Mouse (Mus musculus): ENCODE data around the gene Smarcc1. TPM values are rescaled to one million over a fixed set of nuclear protein-coding genes. Genes with fewer than 3 reads are reported as not detected.
A peak's percentile ranks its signal among the peaks of the same experiment; 100 is the strongest.
"Not testable (repeated sequence)": the region's sequence is repeated elsewhere in the genome, so short reads cannot be mapped to it uniquely, and the experiment has no call there.

Gene Smarcc1
- polyA plus RNA-seq, 1 experiment, result 220 TPM

DNA sequence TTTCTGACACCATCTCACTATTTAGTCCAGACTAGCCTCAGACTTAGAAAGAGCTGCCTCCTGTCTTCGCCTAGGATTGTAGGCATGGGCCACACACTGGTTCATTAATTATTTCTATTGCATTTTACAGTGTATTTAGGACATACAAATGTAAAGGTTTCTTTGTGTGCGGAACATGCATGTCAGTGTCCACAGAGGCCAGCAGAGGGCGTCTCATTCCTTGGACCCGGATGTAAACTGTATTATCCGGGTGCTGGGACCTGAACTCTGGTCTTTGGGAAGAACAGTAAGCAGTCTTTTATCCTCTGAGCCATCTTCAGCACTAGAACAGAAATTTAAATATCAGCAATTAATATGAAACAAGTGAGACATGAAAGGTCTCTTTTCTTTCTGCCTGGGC is 16.7 kb downstream of the Smarcc1 start:
- H3K27me3 ChIP-seq (ENCODE audit: control insufficient read depth, insufficient read depth, low read length, poor library complexity, severe bottlenecking), result no peaks in the 10 kb centered on the region
- H3K4me3 ChIP-seq (ENCODE audit: low read depth, low read length), result peak overlapping the region; percentile 71
- H3K27ac ChIP-seq (ENCODE audit: insufficient read depth, low read length), result peak overlapping the region; percentile 7; the same call in 1 of the 2 replicates
- TF ChIP-seq CTCF (IDR thresholded peaks at IDR 0.05; ENCODE audit: low read depth, low read length) (peak; percentile 70), POLR2A (IDR thresholded peaks at IDR 0.05; ENCODE audit: insufficient read depth, low read length) (no peak), EP300 (IDR thresholded peaks at IDR 0.05; ENCODE audit: insufficient read depth, low read depth, low read length) (no peak)
- peak overlapping the region; percentile 94 for H3K9ac ChIP-seq (ENCODE audit: low read depth, poor library complexity, severe bottlenecking)
- H3K4me1 ChIP-seq (ENCODE audit: control insufficient read depth, insufficient read depth, low read length), result no peaks in the 10 kb centered on the region
- no peaks in the 10 kb centered on the region for H3K9me3 ChIP-seq (replicated peaks; ENCODE audit: control insufficient read depth, insufficient read depth, low read length, poor library complexity, severe bottlenecking)
- peaks cover 36% of the 10 kb centered on the region for H3K36me3 ChIP-seq (ENCODE audit: control insufficient read depth, insufficient read depth, low read length, poor library complexity, severe bottlenecking)

DNA sequence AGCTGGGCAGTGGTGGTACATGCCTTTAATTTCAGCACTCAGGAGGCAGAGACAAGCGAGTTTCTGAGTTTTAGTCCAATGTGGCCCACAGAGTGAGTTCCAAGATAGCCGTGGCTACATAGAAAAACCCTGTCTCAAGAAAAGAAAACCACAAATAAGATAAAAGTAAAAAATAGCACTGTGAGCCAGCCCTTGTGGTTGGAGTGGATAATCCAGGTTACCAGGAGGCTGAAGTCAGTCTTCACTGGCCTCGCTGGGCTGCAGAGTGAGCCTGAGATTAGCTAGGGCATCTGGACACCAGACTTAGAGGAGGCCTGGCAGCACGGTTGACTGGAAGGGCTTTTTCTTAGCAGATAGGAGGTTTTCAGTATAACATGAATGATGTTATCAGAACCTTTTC is 21.6 kb downstream of the Smarcc1 start:
- no peaks in the 10 kb centered on the region for H3K9me3 ChIP-seq (replicated peaks; ENCODE audit: control insufficient read depth, insufficient read depth, low read length, poor library complexity, severe bottlenecking)
- H3K27ac ChIP-seq (ENCODE audit: insufficient read depth, low read length), result no peak overlapping the region
- H3K4me1 ChIP-seq (ENCODE audit: control insufficient read depth, insufficient read depth, low read length), result no peaks in the 10 kb centered on the region
- no peak overlapping the region for H3K4me3 ChIP-seq (ENCODE audit: low read depth, low read length)
- H3K27me3 ChIP-seq (ENCODE audit: control insufficient read depth, insufficient read depth, low read length, poor library complexity, severe bottlenecking), result no peaks in the 10 kb centered on the region
- H3K36me3 ChIP-seq (ENCODE audit: control insufficient read depth, insufficient read depth, low read length, poor library complexity, severe bottlenecking), result peaks cover 56% of the 10 kb centered on the region
- no peak for TF ChIP-seq CTCF (IDR thresholded peaks at IDR 0.05; ENCODE audit: low read depth, low read length)
- no peak for TF ChIP-seq POLR2A (IDR thresholded peaks at IDR 0.05; ENCODE audit: insufficient read depth, low read length)
- TF ChIP-seq EP300 (IDR thresholded peaks at IDR 0.05; ENCODE audit: insufficient read depth, low read depth, low read length), result no peak
- no peak overlapping the region for H3K9ac ChIP-seq (ENCODE audit: low read depth, poor library complexity, severe bottlenecking)

DNA sequence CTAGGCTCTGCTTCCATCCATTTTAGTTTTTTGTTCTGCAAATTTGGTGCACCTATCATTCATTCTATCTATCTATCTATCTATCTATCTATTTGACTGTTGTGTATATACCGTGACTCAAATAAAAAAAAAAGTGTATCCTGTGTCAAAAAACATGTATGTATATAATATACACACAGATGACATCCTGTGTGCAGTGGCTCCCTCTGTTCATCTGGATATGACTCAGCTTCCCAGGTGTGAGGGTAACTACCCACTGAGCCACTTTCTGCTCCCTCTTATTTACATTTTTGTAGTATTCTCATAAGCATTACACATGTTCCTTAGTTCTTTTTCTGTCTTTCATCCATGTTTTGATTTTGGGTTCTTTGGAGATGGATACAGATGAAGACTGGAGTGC is 24.6 kb downstream of the Smarcc1 start:
- Histone ChIP-seq H3K4me3 (ENCODE audit: low read depth, low read length) (no peak overlapping the region), H3K9me3 (replicated peaks; ENCODE audit: control insufficient read depth, insufficient read depth, low read length, poor library complexity, severe bottlenecking) (no peaks in the 10 kb centered on the region), H3K27me3 (ENCODE audit: control insufficient read depth, insufficient read depth, low read length, poor library complexity, severe bottlenecking) (no peaks in the 10 kb centered on the region), H3K9ac (ENCODE audit: low read depth, poor library complexity, severe bottlenecking) (no peak overlapping the region), H3K27ac (ENCODE audit: insufficient read depth, low read length) (no peak overlapping the region), H3K36me3 (ENCODE audit: control insufficient read depth, insufficient read depth, low read length, poor library complexity, severe bottlenecking) (peaks cover 46% of the 10 kb centered on the region), H3K4me1 (ENCODE audit: control insufficient read depth, insufficient read depth, low read length) (no peaks in the 10 kb centered on the region)
- TF ChIP-seq CTCF (IDR thresholded peaks at IDR 0.05; ENCODE audit: low read depth, low read length), result no peak
- TF ChIP-seq EP300 (IDR thresholded peaks at IDR 0.05; ENCODE audit: insufficient read depth, low read depth, low read length), result no peak
- TF ChIP-seq POLR2A (IDR thresholded peaks at IDR 0.05; ENCODE audit: insufficient read depth, low read length), result no peak

DNA sequence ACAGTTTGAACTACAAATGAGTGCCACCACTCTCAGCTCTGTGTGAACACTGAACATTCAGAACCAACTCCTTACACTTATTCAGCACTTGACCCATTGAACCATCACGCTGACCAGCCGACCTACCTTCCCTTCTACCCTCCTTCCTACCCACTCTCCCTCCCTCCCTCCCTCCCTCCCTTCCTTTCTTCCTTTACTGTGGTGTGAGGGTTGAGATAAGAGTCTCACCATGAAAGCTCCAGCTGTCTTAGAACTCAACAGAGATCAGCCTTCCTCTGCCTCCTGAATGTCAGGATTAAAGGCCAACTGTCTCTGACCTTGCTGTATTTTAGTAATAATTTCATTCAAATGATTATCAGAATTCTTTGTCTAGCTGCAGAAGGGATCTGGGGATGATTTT is 31.1 kb downstream of the Smarcc1 start:
- TF ChIP-seq POLR2A (IDR thresholded peaks at IDR 0.05; ENCODE audit: insufficient read depth, low read length) (no peak), CTCF (IDR thresholded peaks at IDR 0.05; ENCODE audit: low read depth, low read length) (no peak), EP300 (IDR thresholded peaks at IDR 0.05; ENCODE audit: insufficient read depth, low read depth, low read length) (no peak)
- Histone ChIP-seq H3K36me3 (ENCODE audit: control insufficient read depth, insufficient read depth, low read length, poor library complexity, severe bottlenecking) (peaks cover 58% of the 10 kb centered on the region), H3K4me1 (ENCODE audit: control insufficient read depth, insufficient read depth, low read length) (no peaks in the 10 kb centered on the region), H3K4me3 (ENCODE audit: low read depth, low read length) (no peak overlapping the region), H3K27me3 (ENCODE audit: control insufficient read depth, insufficient read depth, low read length, poor library complexity, severe bottlenecking) (no peaks in the 10 kb centered on the region), H3K9ac (ENCODE audit: low read depth, poor library complexity, severe bottlenecking) (no peak overlapping the region), H3K27ac (ENCODE audit: insufficient read depth, low read length) (no peak overlapping the region), H3K9me3 (replicated peaks; ENCODE audit: control insufficient read depth, insufficient read depth, low read length, poor library complexity, severe bottlenecking) (no peaks in the 10 kb centered on the region)

DNA sequence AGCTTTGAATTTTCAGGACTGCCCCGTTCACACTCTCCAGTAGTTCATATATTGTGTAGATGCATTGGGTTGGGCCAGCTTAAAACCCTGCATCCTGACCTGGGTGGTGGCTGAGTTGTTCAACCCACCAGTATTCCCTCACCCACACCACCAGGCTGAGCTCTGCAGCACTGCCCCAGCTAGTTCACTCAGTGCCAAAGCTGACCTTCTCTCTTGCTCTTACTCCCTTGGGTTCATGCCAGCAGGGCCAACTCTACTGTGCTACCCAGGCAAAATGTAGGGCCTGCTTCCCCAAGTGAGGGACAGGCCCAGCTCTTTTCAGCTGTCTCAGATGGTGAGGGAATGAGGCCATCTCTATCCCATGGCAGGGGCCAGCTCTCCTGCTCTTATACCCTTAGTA is 41.5 kb downstream of the Smarcc1 start:
- Histone ChIP-seq H3K9me3 (replicated peaks; ENCODE audit: control insufficient read depth, insufficient read depth, low read length, poor library complexity, severe bottlenecking) (no peaks in the 10 kb centered on the region), H3K27ac (ENCODE audit: insufficient read depth, low read length) (no peak overlapping the region), H3K4me3 (ENCODE audit: low read depth, low read length) (no peak overlapping the region), H3K4me1 (ENCODE audit: control insufficient read depth, insufficient read depth, low read length) (no peaks in the 10 kb centered on the region), H3K27me3 (ENCODE audit: control insufficient read depth, insufficient read depth, low read length, poor library complexity, severe bottlenecking) (no peaks in the 10 kb centered on the region), H3K9ac (ENCODE audit: low read depth, poor library complexity, severe bottlenecking) (no peak overlapping the region), H3K36me3 (ENCODE audit: control insufficient read depth, insufficient read depth, low read length, poor library complexity, severe bottlenecking) (peaks cover 54% of the 10 kb centered on the region)
- TF ChIP-seq CTCF (IDR thresholded peaks at IDR 0.05; ENCODE audit: low read depth, low read length) (no peak), POLR2A (IDR thresholded peaks at IDR 0.05; ENCODE audit: insufficient read depth, low read length) (no peak), EP300 (IDR thresholded peaks at IDR 0.05; ENCODE audit: insufficient read depth, low read depth, low read length) (no peak)

DNA sequence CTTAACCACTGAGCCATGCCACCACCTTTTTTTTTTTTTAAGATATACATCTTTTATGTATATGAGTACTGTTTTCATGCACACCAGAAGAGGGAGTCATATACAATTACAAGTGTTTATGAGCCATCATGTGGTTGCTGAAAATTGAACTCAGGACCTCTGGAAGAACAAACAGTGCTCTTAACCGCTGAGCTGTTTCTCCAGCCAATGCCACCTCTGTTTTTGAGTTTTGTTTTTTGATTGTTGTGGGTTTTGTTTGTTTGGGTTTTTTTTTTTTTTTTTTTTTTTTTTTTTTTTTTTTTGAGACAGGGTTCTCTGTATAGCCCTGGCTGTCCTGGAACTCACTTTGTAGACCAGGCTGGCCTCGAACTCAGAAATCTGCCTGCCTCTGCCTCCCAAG is 43.0 kb downstream of the Smarcc1 start:
- H3K4me3 ChIP-seq (ENCODE audit: low read depth, low read length); H3K4me1 ChIP-seq (ENCODE audit: control insufficient read depth, insufficient read depth, low read length); H3K27ac ChIP-seq (ENCODE audit: insufficient read depth, low read length); H3K9me3 ChIP-seq (replicated peaks; ENCODE audit: control insufficient read depth, insufficient read depth, low read length, poor library complexity, severe bottlenecking); H3K27me3 ChIP-seq (ENCODE audit: control insufficient read depth, insufficient read depth, low read length, poor library complexity, severe bottlenecking); H3K9ac ChIP-seq (ENCODE audit: low read depth, poor library complexity, severe bottlenecking): not testable (repeated sequence)
- peaks cover 54% of the 10 kb centered on the region for H3K36me3 ChIP-seq (ENCODE audit: control insufficient read depth, insufficient read depth, low read length, poor library complexity, severe bottlenecking)
